Mouse (Mus musculus) C2C12 (cell line): ENCODE results near the gene Hs6st3. TPM values are rescaled to one million over a fixed set of nuclear protein-coding genes. Genes with fewer than 3 reads are reported as not detected.

Experiments used
- H3K27me3 ChIP-seq: one replicate; pipeline ENCODE4 v1.6.1; 2011; ENCODE audit not compliant: control insufficient read depth, insufficient read depth, insufficient read length
- H3K36me3 ChIP-seq: one replicate; pipeline ENCODE4 v1.6.1; 2011; ENCODE audit not compliant: control insufficient read depth, insufficient read depth
- H3K4me3 ChIP-seq: one replicate; pipeline ENCODE4 v1.5.1; 2011; ENCODE audit warnings: mild to moderate bottlenecking, control low read depth; ENCODE audit not compliant: poor library complexity, insufficient read depth, severe bottlenecking
- H3K79me2 ChIP-seq: one replicate; pipeline ENCODE4 v1.6.1; 2011; ENCODE audit not compliant: control insufficient read depth, insufficient read depth
- H3K79me3 ChIP-seq: one replicate; pipeline ENCODE4 v1.6.1; 2011; ENCODE audit warnings: low read depth, control low read depth
- H3ac ChIP-seq: one replicate; pipeline ENCODE3; 2011; ENCODE audit warnings: low read depth; ENCODE audit not compliant: control insufficient read depth, insufficient read length
- CEBPB ChIP-seq: IDR thresholded peaks from one replicate; pipeline ENCODE4 v1.6.1; 2011; ENCODE audit warnings: low read depth, mild to moderate bottlenecking, control low read depth, moderate library complexity
- CTCF ChIP-seq: IDR thresholded peaks from one replicate; pipeline ENCODE4 v1.5.1; 2011; ENCODE audit not compliant: control insufficient read depth, insufficient read depth, insufficient read length
- FOSL1 ChIP-seq: IDR thresholded peaks from one replicate; pipeline ENCODE4 v1.8.0; 2011; ENCODE audit warnings: mild to moderate bottlenecking, low read length; ENCODE audit not compliant: poor library complexity, insufficient read depth, severe bottlenecking
- MAX ChIP-seq: IDR thresholded peaks from one replicate; pipeline ENCODE4 v1.6.1; 2011; ENCODE audit warnings: mild to moderate bottlenecking, control low read depth
- MYOD1 ChIP-seq: IDR thresholded peaks from one replicate; pipeline ENCODE4 v1.6.1; 2011; ENCODE audit warnings: low read depth; ENCODE audit not compliant: control insufficient read depth, insufficient read length
- MYOG ChIP-seq: IDR thresholded peaks from one replicate; pipeline ENCODE4 v1.6.1; 2011; ENCODE audit not compliant: control insufficient read depth, insufficient read length; ENCODE audit errors: extremely low read depth
- USF1 ChIP-seq: IDR thresholded peaks from one replicate; pipeline ENCODE4 v1.6.1; 2011; ENCODE audit warnings: low read depth, mild to moderate bottlenecking, control low read depth, moderate library complexity
- polyA plus RNA-seq: library from polyadenylated mRNA; unstranded; fragments of >200 nt; fragmentation: generic; extraction: Trizol; gene quantifications from one replicate; pipeline ENCODE4 v1.2.1, GENCODE M21; 2012; ENCODE audit warnings: missing spikeins

Hs6st3 gene
- polyA plus RNA-seq, 1 experiment = not detected

- TF ChIP-seq USF1 (no peak), MYOG (no peak), MYOD1 (no peak), CTCF (no peak), FOSL1 (no peak), CEBPB (no peak), MAX (no peak)
- Histone ChIP-seq H3K36me3 (no peaks in the 10 kb centered on the region), H3K79me3 (no peaks in the 10 kb centered on the region), H3K27me3 (no peaks in the 10 kb centered on the region), H3K79me2 (no peaks in the 10 kb centered on the region), H3K4me3 (no peak overlapping the region), H3ac (no peak overlapping the region)
Measured at GRCm38 (mm10) chr14:119450471-119450870, 312.3 kb downstream of the Hs6st3 start.

- H3K36me3 ChIP-seq = no peaks in the 10 kb centered on the region
- no peak for TF ChIP-seq MAX
- TF ChIP-seq FOSL1 = no peak
- TF ChIP-seq USF1 = no peak
- no peak for TF ChIP-seq CTCF
- no peak for TF ChIP-seq CEBPB
- TF ChIP-seq MYOG = no peak
- no peak for TF ChIP-seq MYOD1
Measured at GRCm38 (mm10) chr14:119451594-119451993, 313.5 kb downstream of the Hs6st3 start.

GRCm38 (mm10) chr14:119452382-119452781 is 314.2 kb downstream of the Hs6st3 start:
- Histone ChIP-seq H3K4me3 (no peak overlapping the region), H3ac (no peak overlapping the region), H3K27me3 (no peaks in the 10 kb centered on the region), H3K36me3 (no peaks in the 10 kb centered on the region), H3K79me3 (no peaks in the 10 kb centered on the region), H3K79me2 (no peaks in the 10 kb centered on the region)
- TF ChIP-seq MYOG = no peak
- TF ChIP-seq FOSL1 = no peak
- no peak for TF ChIP-seq MAX
- TF ChIP-seq CEBPB = no peak
- TF ChIP-seq USF1 = no peak
- no peak for TF ChIP-seq CTCF
- no peak for TF ChIP-seq MYOD1

More at GRCm38 (mm10) chr14:119451594-119451993, 313.5 kb downstream of the Hs6st3 start:
- no peaks in the 10 kb centered on the region for H3K79me2 ChIP-seq
- no peaks in the 10 kb centered on the region for H3K27me3 ChIP-seq
- H3K4me3 ChIP-seq = no peak overlapping the region
- H3ac ChIP-seq = no peak overlapping the region
- H3K79me3 ChIP-seq = no peaks in the 10 kb centered on the region

- H3K79me2 ChIP-seq = no peaks in the 10 kb centered on the region
- H3ac ChIP-seq = no peak overlapping the region
- TF ChIP-seq FOSL1 = no peak
- H3K79me3 ChIP-seq = no peaks in the 10 kb centered on the region
- H3K36me3 ChIP-seq = no peaks in the 10 kb centered on the region
- H3K27me3 ChIP-seq = no peaks in the 10 kb centered on the region
- H3K4me3 ChIP-seq = no peak overlapping the region
Measured at GRCm38 (mm10) chr14:119452797-119453196, 314.7 kb downstream of the Hs6st3 start.

- Histone ChIP-seq H3K4me3 (no peak overlapping the region), H3K36me3 (no peaks in the 10 kb centered on the region), H3ac (no peak overlapping the region), H3K27me3 (no peaks in the 10 kb centered on the region), H3K79me3 (no peaks in the 10 kb centered on the region), H3K79me2 (no peaks in the 10 kb centered on the region)
- TF ChIP-seq CEBPB (no peak), MAX (no peak), USF1 (no peak), MYOD1 (no peak), FOSL1 (no peak), MYOG (no peak), CTCF (no peak)
Measured at GRCm38 (mm10) chr14:119464308-119464707, 326.2 kb downstream of the Hs6st3 start.

- no peaks in the 10 kb centered on the region for H3K27me3 ChIP-seq
- no peak overlapping the region for H3K4me3 ChIP-seq
- no peaks in the 10 kb centered on the region for H3K36me3 ChIP-seq
- H3ac ChIP-seq = no peak overlapping the region
- no peaks in the 10 kb centered on the region for H3K79me3 ChIP-seq
- H3K79me2 ChIP-seq = no peaks in the 10 kb centered on the region
- no peak for TF ChIP-seq CEBPB
- TF ChIP-seq FOSL1 = no peak
- TF ChIP-seq MAX = no peak
- TF ChIP-seq CTCF = no peak
- no peak for TF ChIP-seq MYOD1
- TF ChIP-seq MYOG = no peak
- no peak for TF ChIP-seq USF1
Measured at GRCm38 (mm10) chr14:119464883-119465282, 326.7 kb downstream of the Hs6st3 start.
